Mouse (Mus musculus): Measurements from ENCODE around the gene 4930578G10Rik. TPM values are rescaled to one million over a fixed set of nuclear protein-coding genes. Genes with fewer than 3 reads are reported as not detected.

Gene 4930578G10Rik
- total RNA-seq, 2 experiments from 2014 or later = not detected

Other genes with a start within 250 kb of the 4930578G10Rik start
- not detected for gene Fam205a2, start 207.4 kb upstream of the 4930578G10Rik start, total RNA-seq (2021)
- gene Gm10591, start 123.3 kb upstream of the 4930578G10Rik start, total RNA-seq (2021) = not detected
- 1 to 10 TPM; 1.7 to 2.1 TPM for gene Gm2564, start 105.8 kb upstream of the 4930578G10Rik start, total RNA-seq (2021)
- gene Ccl27b, start 80.3 kb upstream of the 4930578G10Rik start, total RNA-seq (2021) = not detected
- not detected for gene Il11ra2, start 73.7 kb upstream of the 4930578G10Rik start, total RNA-seq (2021)
- gene Ccl19, start 21.0 kb downstream of the 4930578G10Rik start, total RNA-seq (2021) = not detected
- 1 to 10 TPM; 7.7 to 8.6 TPM for gene Ccl21a, start 38.4 kb downstream of the 4930578G10Rik start, total RNA-seq (2021)
- not detected for gene Fam205a1, start 118.3 kb downstream of the 4930578G10Rik start, total RNA-seq (2021)
- not detected for gene Gm12394, start 121.2 kb downstream of the 4930578G10Rik start, total RNA-seq (2021)
- under 1 TPM; 0.38 to 0.63 TPM for gene Fam205c, start 138.7 kb downstream of the 4930578G10Rik start, total RNA-seq (2021)
- 1 to 10 TPM in 1 of 2 experiments, under 1 TPM in 1; 0.78 to 1.3 TPM for gene Phf24, start 181.1 kb downstream of the 4930578G10Rik start, total RNA-seq (2021)
- 100 to 1,000 TPM; 114 to 122 TPM for gene Dnajb5, start 214.3 kb downstream of the 4930578G10Rik start, total RNA-seq (2021)
- gene 1700022I11Rik, start 234.1 kb downstream of the 4930578G10Rik start, total RNA-seq (2021) = not detected